Mouse (Mus musculus): Measurements from ENCODE around the gene Bace2.

DNA sequence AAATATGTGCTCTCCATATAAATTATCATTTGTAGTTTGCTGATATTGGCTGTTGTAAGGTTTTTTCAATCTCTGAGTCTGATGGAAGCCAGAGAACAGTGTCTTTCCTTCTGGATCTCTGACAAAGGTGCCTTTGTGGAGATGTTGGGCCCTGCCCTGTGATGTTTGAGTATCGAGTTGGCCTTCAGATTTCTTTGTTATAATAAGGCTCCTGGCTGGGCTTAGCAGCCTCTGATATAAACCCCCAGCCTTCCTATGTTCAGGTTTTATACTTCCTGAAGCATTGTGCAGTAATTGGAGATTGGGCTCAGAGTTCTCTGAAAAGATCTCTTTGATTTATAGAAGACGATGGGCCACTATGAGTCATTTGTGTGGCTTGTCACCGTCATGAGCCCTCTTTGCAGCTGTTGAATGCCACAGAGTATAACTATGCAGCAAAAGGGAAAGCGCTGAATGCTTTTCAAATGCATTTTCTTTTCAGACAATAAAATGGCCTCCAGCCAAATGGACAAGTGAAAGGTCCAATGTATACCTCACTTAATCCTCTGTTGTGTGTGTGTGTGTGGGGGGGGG lies 45.8 kb downstream of the Bace2 start:
- TF ChIP-seq EP300 (IDR thresholded peaks at IDR 0.05; ENCODE audit: insufficient read depth, low read depth, low read length) (no peak), POLR2A (IDR thresholded peaks at IDR 0.05; ENCODE audit: insufficient read depth, low read depth, low read length) (no peak), CTCF (IDR thresholded peaks at IDR 0.05) (no peak)

Data from heart, adult 2 months (tissue).